Mouse (Mus musculus): ENCODE data around the gene Hbq1b. TPM values are rescaled to one million over a fixed set of nuclear protein-coding genes. Genes with fewer than 3 reads are reported as not detected.
"Not testable (repeated sequence)": the region's sequence is repeated elsewhere in the genome, so short reads cannot be mapped to it uniquely, and the experiment has no call there.

Hbq1b gene
- total RNA-seq, 2 experiments from 2014 or later, result 1.4 to 2.2 TPM

DNA sequence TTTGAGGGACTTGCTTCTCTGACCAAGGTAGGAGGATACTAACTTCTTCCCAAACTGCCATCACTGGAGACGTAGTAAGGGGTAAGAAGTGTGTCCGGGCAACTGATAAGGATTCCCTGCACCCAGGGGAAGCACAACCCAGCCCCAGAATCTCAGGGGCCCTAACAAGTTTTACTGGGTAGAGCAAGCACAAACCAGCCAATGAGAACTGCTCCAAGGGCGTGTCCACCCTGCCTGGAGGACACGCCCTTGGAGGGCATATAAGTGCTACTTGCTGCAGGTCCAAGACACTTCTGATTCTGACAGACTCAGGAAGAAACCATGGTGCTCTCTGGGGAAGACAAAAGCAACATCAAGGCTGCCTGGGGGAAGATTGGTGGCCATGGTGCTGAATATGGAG is 9.4 kb downstream of the Hbq1b start, which contains the start of gene Hba-a2:
Hba-a2 (plus strand) TSS at position 287 of the 400 bp plus-strand sequence.
- DNase-seq (ENCODE audit: low spot score in 2 of 2); intact Hi-C loops (cut with DNase I): not testable (repeated sequence)

DNA sequence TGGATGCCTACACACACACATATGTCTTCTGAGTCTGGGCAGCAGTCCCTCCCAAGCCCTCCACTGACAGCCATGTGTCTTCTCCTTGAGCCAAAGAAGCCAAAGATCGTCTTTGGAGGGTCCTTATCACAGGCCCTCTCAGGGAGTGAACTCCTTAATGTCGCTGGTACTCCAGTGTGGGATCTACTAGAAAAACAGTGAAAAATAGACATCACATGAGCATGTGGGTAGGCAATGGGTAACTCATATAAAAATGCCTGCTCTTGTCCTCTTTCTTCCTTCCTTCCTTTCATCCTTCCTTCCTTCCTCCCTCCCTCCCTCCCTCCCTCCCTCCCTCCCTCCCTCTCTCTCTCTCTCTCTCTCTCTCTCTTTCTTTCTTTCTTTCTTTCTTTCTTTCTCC is 10.7 kb downstream of the Hbq1b start:
- intact Hi-C loops (cut with DNase I); DNase-seq (ENCODE audit: low spot score in 2 of 2): not testable (repeated sequence)

DNA sequence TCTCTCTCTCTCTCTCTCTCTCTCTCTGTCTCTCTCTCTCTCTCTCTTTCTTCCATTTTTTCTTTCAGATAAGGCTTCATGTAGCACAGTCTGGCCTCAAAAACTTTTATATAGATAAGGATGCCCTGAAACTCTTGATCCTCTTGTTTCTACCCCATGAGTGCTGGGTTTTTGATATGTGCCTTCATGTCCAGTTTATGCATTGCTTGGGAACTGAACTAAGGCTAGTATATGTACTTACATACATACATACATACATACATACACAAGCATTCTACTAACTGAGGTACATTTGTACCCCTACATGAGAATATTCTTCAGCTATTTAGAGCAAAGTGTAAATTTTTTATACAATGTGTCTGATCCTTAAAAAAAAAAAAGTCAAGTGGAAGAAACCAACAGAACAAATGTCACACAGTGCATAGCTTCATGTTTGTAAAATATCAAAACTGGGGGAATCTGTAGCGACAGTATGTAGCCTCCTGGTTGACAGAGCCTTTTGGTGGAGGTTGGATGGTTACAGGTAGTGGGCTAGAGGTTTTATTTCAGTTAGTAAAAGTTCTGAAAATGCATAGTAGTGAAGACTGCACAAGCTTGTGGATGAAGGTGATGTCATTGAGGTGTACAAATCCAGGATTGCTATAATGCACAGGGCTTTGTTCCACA is 11.2 kb downstream of the Hbq1b start:
- no peak for DNase-seq (ENCODE audit: low spot score in 2 of 2)
- intact Hi-C loops (cut with DNase I), result no loop called here

DNA sequence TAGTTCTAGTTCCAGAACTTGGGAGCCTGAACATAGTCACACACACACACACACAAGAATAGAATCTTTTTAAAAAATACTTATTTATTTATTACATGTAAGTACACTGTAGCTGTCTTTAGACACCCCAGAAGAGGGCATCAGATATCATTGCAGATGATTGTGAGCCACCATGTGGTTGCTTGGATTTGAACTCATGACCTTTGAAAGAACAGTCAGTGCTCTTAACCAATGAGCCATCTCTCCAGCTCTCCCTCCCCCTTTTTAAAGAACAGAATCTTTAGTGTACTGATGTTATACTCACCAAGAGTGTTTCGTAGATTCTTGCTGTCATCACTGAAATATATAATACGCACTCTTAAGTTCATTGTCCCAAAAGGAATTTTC is 11.8 kb downstream of the Hbq1b start:
- intact Hi-C loops (cut with DNase I), result no loop called here
- no peak for DNase-seq (ENCODE audit: low spot score in 2 of 2)

DNA sequence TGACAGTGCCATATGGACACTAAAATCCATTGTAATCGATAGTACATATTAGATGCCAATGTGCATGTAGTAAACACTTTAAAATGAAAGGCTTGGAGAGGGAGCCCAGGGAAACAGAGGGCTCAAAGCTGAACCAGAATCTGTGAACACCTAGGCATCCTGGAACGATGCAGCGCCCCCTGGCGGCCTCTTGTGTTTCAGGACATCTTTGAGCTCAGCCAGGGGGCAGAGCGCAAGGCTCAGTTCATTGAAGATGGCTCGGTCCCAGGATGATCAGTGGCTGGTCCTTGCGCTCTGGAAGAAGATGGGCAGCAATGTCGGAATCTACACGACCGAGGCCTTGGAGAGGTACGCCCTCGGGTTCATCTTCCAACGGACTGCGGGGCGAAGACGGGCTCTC is 13.1 kb downstream of the Hbq1b start, which contains the start of gene Hbq1a:
Hbq1a (plus strand) TSS at position 205 of the 400 bp plus-strand sequence.
- intact Hi-C loops (cut with DNase I), result not testable (repeated sequence)

DNA sequence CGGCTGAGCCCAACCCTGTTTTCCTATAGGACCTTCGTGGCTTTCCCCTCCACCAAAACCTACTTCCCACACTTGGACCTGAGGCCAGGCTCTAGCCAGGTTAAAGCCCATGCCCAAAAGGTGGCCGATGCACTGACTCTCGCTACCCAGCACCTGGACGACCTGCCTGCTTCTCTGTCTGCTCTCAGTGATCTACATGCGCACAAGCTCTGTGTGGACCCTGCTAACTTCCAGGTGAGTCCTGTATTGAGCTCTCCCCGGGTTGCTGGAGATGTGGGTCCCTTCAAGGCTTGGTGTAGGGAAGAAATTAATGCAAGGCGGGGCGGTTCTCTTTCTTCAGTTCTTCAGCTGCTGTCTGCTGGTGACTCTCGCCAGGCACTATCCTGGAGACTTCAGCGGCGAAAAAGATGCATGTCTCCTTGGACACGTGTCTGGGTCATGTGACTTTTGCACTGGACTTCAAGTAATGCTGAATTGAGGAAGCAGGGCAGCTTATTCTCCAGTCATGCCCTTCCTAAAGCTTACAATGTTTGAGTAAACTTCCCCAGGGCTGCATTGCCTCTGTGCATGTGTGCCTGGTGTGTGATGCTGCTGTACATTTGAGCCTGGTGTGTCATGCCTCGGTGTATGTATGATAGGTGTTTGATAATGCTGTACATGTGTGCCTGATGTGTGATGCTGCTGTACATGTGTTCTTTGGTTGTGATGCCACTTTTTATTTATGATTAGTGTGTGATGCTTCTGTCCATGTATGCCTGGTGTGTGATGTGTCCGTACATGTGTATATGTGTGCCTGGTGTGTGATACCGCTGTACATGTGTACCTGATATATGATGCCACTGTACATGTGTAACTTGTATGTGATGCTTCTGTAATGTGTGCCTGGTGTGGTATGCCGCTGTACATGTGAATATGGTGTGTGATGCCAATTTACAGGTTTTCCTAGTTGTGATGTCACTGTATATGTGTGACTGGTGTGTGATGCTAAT is 13.8 kb downstream of the Hbq1b start:
- intact Hi-C loops (cut with DNase I), result no loop called here
- no peak for DNase-seq (ENCODE audit: low spot score in 2 of 2)

More for the DNA sequence above, 13.1 kb downstream of the Hbq1b start, which contains the start of gene Hbq1a:
- DNase-seq (ENCODE audit: low spot score in 2 of 2), result peak; percentile 73 to 76

DNA sequence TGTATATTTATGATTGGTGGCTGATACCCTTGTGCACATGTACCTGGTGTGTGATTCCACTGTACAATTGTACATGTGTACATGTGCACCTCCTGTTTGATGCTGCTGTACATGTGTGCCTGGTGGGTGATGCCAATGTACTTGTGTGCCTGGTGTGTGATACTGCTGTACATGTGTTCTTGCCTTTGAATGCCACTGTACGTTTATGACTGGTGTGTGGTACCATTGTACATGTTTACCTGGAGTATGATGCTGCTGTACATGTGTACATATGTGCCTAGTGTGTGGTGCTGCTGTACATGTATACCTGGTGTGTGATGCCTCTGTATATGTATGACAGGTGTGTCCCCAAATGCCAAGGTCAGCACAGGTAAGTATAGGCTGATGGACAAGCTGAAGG is 14.7 kb downstream of the Hbq1b start:
- intact Hi-C loops (cut with DNase I), result no loop called here
- no peak for DNase-seq (ENCODE audit: low spot score in 2 of 2)

DNA sequence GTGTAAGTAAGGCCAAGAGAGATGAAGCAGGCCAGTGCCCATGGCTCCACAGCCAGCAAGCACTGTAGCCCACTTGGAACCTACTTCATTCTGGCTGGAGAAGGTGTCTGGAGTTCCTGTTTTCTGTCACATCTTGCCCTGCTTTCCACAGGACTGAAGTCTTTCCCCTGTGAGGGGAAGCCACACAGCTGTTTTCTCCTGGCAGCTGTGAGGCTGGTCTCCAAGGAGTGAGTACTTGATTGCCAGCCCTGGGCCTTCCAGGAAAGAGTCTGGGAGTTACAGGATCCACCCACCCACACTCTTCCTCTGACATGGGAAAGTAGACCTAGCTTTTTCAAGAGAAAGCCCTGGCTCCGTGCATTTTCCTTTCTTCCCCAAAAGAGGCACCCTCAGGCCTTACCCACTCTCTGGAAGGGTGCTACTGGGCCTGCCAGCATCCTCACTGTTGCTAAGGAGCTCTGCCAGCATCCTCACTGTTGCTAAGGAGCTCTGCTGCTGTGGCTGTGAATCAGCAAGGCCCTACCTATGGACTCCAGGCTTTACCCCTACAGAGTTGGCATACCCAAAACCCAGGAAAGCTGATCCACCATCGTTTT is 16.2 kb downstream of the Hbq1b start:
- intact Hi-C loops (cut with DNase I), result no loop called here
- peak; percentile 56 to 63 for DNase-seq (ENCODE audit: low spot score in 2 of 2)

DNA sequence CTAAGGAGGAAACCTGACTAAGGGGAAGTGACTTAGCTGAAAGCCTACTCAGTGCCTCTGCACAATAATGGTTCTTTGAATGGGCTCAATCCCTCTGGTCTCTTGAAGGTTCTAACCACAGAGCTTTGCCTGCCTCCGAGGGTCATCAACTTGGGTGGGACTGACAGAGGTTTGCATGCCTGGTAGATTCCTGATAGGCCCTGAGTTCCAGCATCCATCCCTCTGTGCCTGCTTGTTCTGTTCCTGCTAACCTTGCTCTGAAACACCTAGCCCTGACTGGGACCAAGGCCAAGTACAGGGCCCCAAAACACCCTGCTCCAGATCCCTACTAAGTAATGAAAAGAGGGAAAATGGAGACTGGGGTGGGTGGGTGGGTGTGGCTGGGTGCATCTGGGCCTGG is 16.7 kb downstream of the Hbq1b start:
- intact Hi-C loops (cut with DNase I), result no loop called here

DNA sequence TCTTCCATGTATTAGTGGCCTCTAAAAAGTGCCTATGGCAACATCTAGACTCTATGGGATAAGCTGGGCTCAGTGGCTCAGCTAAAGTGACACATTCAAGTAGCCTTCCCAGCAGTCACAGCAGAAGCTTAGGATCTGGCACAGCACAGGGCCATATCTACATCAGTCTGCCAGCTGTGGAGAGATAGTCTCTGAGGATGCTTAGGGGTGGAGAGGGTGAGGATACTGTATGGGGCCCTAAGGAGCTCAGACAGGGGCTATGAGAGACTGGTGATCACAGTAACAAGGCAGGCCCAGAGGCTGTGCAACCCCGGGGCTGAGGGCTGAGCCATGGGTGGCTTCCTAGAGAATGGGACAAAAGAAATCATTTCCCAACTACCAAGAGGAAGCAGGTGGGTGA is 20.2 kb downstream of the Hbq1b start:
- no peak for DNase-seq (ENCODE audit: low spot score in 2 of 2)

More for the DNA sequence above, 16.7 kb downstream of the Hbq1b start:
- DNase-seq (ENCODE audit: low spot score in 2 of 2), result no peak

DNA sequence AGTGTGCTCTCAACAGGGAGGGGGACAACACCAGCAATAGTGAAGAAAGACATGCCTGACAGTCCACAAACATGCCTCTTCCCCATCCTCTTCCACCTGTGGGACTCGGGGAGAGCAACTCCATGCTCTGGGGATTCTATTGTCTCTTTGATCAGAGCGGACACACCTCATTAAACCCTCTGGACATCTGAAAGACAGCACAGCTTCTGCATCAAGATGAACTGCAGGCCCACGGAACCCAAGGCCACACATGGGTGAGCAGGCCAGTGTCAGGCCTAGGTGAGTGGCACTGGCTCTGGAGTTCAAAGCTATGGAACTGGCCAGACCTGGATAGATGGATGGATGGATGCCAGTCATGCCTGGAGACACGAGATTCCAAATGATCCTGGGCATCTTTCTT is 22.7 kb downstream of the Hbq1b start:
- no peak for DNase-seq (ENCODE audit: low spot score in 2 of 2)
- intact Hi-C loops (cut with DNase I), result no loop called here

More for the DNA sequence above, 20.2 kb downstream of the Hbq1b start:
- intact Hi-C loops (cut with DNase I), result no loop called here

DNA sequence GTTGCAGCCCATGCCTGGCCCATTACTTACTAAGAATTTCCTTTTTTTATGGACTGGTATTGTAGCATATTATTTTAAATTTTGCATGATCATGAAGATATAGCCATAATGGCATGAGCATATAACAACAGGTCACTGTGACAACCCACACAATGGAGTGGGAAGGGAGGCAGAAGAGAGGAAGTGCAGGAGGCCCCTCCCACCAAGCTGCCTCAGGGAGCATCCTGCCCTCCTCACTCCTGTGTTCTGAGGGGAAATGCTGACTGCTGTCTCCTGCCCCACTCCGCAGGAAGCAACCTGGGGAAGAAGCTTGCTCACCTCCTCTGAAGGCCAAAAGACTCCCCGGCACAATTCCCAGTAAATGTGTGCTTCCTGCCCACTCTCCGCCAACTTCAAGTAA is 23.2 kb downstream of the Hbq1b start:
- intact Hi-C loops (cut with DNase I), result no loop called here
- no peak for DNase-seq (ENCODE audit: low spot score in 2 of 2)

DNA sequence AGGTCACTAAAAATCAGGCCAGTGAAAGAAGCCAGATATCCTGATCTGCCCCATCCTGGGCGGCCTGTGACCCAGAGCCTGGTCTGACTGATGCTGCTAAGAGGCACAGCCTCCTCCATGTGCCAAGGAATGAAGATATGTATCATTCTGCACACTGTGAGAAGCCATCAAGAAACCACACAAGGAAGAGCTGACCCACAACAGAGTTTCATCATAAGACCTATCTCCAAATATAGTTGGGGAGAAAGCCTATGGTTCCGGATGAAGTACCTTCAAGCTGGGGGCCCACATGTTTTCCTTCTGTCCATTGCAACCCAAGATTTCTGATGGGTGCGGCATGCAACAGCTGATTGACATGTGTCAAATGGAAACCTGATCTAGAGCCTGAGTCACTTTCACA is 29.2 kb downstream of the Hbq1b start:
- DNase-seq (ENCODE audit: low spot score in 2 of 2), result no peak
- intact Hi-C loops (cut with DNase I), result no loop called here

DNA sequence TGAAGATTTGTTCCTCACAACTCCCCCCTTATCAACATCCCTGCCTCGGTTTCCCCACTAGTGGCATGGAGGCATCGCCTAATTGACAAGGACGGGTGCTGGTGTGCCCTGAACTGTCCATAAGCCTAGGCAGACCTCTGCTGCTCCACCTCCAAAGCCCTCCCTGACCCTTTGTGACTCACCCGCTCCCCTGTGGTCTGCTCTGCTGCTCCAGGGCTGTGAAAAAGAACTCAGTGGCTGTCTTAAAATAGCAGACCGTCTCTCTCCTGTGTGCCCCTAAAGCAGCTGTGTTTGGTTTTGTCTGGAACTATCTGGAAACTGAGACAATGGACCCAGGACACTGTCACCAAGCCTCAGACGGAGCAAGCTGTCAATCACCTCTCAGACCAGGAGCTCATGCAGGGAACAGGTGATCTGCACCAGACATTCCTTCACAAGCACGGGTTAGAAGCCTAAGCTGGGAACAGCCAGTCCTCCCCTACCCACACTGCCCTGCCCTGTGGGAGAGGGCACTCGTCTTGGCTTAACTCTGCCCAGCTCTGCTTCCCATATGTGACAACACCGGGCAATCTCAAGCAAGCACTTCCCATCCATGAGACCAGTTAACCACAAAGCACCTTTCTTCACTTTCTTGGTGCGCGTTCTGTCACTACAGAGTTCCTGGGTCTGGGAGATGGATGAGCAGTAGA is 33.9 kb downstream of the Hbq1b start:
- intact Hi-C loops (cut with DNase I), result loop anchor here (5.0 to 10.0 kb wide), 2 partner anchors 106 to 138 kb away; no protein-coding TSS in a partner anchor
- DNase-seq (ENCODE audit: low spot score in 2 of 2), result no peak

DNA sequence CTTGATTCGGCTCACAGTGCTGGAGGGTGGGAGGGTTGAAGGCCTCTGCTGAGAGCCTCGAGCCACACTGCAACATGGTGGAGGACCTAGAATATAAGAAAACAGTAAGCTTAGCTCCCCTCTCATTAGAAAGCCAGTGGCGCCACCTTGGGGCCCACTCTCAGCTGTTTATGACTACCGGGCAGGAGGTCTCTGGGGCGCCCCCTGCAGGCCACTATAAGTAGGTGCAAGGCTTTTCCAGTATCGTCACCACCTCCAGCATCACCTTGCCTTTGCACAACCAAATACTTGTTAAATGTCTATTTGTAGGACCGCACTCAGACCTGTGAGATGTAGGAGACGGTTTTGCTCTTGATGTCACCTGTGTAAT is 34.4 kb downstream of the Hbq1b start:
- peak; percentile 67 to 85 for DNase-seq (ENCODE audit: low spot score in 2 of 2)
- intact Hi-C loops (cut with DNase I), result loop anchor here (5.0 to 10.0 kb wide), 2 partner anchors 106 to 139 kb away; no protein-coding TSS in a partner anchor

DNA sequence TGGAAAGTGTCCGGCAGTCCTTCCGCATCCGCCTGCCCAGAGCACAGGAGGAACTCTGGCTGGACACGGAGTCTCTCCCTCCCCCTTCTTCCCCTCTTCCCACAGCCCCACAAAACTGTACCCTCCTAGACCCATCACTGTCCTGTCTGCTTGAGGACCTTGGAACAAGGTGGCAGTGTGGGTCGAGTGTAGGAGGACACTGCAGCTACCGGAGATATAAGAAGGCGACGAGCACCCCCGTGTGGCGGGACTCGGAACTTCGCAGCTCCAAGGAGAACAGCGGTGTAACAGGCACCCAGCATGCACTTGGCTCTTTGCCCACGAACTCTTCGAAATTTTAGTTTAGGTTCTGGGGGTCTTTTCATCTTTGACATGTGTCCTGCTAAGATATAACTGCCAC is 37.8 kb downstream of the Hbq1b start:
- intact Hi-C loops (cut with DNase I), result loop anchor here (5.0 to 10.0 kb wide), 2 partner anchors 110 to 142 kb away; no protein-coding TSS in a partner anchor
- DNase-seq (ENCODE audit: low spot score in 2 of 2), result peak; percentile 89 to 90

DNA sequence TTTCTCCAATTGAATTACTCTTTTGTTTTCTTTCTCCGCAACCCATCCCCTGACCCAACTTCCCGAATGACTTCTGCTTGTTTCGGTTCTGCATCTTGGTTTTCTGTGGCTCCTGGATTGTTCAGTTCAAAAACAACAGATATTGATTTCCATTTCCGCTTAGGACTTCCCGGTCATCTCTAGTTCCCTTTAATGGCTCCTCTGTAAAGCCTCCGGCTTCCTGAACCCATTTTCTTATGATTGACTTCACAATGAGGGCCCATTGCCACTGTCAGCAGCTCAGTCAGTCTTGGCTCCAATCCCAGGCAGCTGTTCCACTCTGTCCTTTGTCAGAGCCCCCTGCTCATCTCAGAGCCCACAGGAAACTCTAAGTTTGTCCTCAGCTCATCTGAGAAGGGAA is 44.3 kb downstream of the Hbq1b start:
- intact Hi-C loops (cut with DNase I), result loop anchor here (10.0 kb wide), 1 partner anchor 46 kb away; the partner anchor contains the start of genes Hba-a1 and Hbq1b
- DNase-seq (ENCODE audit: low spot score in 2 of 2), result no peak

DNA sequence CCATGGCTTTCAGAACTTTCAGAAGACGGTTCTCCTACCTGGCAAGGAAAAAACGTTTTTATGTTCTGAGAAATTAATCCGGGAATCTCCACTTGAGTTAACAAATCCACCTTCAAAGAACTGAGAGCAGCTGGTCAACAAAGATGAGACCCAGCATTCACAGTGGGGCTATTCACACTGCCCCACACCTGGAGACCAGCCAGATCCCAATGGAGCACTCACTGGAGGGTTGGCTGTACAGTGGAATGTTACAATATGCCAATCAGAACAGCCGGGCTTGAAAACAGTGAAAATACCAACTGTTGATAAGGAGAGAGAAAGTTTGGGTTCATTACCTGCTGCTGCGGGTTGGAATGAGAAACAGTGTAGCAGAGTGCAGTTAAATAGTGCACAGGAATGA is 45.1 kb downstream of the Hbq1b start:
- intact Hi-C loops (cut with DNase I), result loop anchor here (10.0 kb wide), 1 partner anchor 47 kb away; the partner anchor contains the start of genes Hba-a1 and Hbq1b
- no peak for DNase-seq (ENCODE audit: low spot score in 2 of 2)

DNA sequence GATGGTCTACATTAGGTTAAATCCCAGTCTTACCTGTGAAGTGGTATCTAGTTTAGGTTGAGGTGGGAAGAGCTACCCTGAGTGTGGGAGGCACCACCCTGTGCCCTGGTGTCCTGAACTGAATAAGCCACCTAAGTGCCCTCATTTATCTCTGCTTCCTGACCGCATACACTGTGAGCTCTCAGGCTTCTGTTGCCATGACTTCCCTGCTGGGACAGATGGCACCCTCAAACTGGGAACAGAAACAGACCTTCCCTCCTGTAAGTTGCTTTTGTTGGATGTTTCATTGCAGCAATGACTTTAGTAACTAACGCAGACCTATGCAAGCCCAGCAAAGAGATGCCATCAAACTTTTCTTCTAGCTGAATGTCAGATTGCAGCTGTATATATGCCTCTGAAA is 46.5 kb downstream of the Hbq1b start:
- no peak for DNase-seq (ENCODE audit: low spot score in 2 of 2)
- intact Hi-C loops (cut with DNase I), result loop anchor here (10.0 kb wide), 1 partner anchor 48 kb away; the partner anchor contains the start of genes Hba-a1 and Hbq1b
